Mouse (Mus musculus): Measurements from ENCODE around the gene Olfr849. TPM values are rescaled to one million over a fixed set of nuclear protein-coding genes. Genes with fewer than 3 reads are reported as not detected.

Gene Olfr849
- polyA plus RNA-seq (2015; fragmentation: Nextera tagmentation; extraction: Ambion mirVana), result not detected in 2 replicates

DNA sequence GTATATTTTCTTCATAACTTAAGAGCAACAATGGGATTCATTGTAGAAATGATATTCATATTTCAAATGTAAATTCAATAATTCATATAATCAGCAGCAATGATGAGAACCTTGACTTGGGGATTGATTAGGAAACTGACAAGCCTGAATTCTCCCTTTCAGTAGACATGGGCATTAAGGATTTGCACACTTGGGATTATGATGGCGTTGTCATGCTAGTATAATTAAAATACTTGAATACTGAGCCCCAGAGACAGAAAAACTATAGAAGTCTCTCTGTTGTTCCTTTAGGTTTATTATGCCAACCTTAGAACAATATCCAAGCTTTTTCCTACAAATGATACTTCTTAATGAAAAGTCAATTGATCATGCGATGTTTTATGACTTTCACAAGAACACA lies at the start of gene Olfr849:
Gene Olfr849 (plus strand): TSS at position 301 of the 400 bp plus-strand sequence.
- WGBS, result 76% methylated on average over 2 of the region's 2 CpGs
- Histone ChIP-seq H3K27ac (no peak within 1 kb of the TSS), H3K4me2 (no peak within 1 kb of the TSS), H3K27me3 (no peaks in the 10 kb centered on the region), H3K36me3 (no peaks in the 10 kb centered on the region), H3K9me3 (replicated peaks) (no peaks in the 10 kb centered on the region; the same call in 1 of the 2 replicates), H3K9ac (no peak within 1 kb of the TSS), H3K4me3 (no peak within 1 kb of the TSS), H3K4me1 (replicated peaks) (no peaks in the 10 kb centered on the region)
- ATAC-seq (replicated peaks; ENCODE audit: insufficient number of reproducible peaks, insufficient read depth, low FRiP score, low read depth), result no peak

DNA sequence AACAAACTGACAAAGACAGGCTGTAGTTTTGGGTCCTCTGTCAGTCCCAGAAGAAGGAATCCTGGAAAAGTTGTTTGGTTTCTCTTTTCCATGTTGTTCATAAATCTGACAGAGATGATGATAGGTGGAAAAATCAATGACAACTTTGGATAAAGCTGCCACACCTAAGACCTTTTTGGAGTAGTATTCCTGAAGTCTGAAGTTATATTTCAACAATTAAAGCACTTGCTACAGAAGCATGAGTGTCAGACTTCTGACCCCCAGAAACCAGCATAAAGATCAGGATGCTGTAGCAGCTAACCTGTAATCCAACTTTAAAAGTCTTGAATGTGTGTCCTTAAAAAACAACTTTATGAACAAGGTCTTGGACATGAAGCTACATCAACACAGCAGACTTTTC lies 38.1 kb downstream of the Olfr849 start, which contains the start of gene Olfr850:
Gene Olfr850 (minus strand): TSS at position 101 of the 400 bp plus-strand sequence.
- Histone ChIP-seq H3K36me3 (no peaks in the 10 kb centered on the region), H3K27ac (no peak within 1 kb of the TSS), H3K4me1 (replicated peaks) (no peaks in the 10 kb centered on the region), H3K27me3 (no peaks in the 10 kb centered on the region), H3K4me3 (no peak within 1 kb of the TSS), H3K9ac (no peak within 1 kb of the TSS), H3K9me3 (replicated peaks) (peaks cover 5% of the 10 kb centered on the region; the same call in 1 of the 2 replicates), H3K4me2 (no peak within 1 kb of the TSS)
- ATAC-seq (replicated peaks; ENCODE audit: insufficient number of reproducible peaks, insufficient read depth, low FRiP score, low read depth), result no peak

DNA sequence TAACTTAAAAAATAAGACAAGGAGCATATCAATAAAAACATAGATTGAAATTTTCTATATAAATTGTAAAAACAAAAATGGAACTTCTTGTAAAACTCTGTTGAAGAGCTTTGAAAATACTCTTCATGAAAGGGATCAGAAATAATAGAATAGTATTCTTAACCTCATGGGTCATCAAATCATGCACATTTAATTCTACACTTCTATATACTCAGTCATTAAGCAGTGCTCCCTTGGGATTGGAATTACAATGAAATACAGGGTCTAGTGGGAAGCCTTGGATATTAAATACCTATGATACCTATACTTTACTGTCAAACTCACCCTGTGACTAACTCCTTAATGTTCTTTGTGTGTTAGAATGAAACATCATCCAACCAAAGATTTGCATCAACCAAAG lies 52.9 kb downstream of the Olfr849 start, which contains the start of gene Olfr851:
Gene Olfr851 (plus strand): TSS at position 301 of the 400 bp plus-strand sequence.
- ATAC-seq (replicated peaks; ENCODE audit: insufficient number of reproducible peaks, insufficient read depth, low FRiP score, low read depth), result no peak
- Histone ChIP-seq H3K4me2 (no peak within 1 kb of the TSS), H3K9ac (no peak within 1 kb of the TSS), H3K9me3 (replicated peaks) (peaks cover 5% of the 10 kb centered on the region; the same call in 1 of the 2 replicates), H3K27ac (no peak within 1 kb of the TSS), H3K4me3 (no peak within 1 kb of the TSS), H3K4me1 (replicated peaks) (no peaks in the 10 kb centered on the region), H3K27me3 (no peaks in the 10 kb centered on the region), H3K36me3 (no peaks in the 10 kb centered on the region)

Other genes starting within 250 kb of the Olfr849 start
- gene Olfr843, start 188.3 kb upstream of the Olfr849 start, polyA plus RNA-seq (2015; fragmentation: Nextera tagmentation; extraction: Ambion mirVana), result not detected in 2 replicates
- not detected in 2 replicates for gene Olfr844, start 123.9 kb upstream of the Olfr849 start, polyA plus RNA-seq (2015; fragmentation: Nextera tagmentation; extraction: Ambion mirVana)
- gene Olfr845, start 103.8 kb upstream of the Olfr849 start, polyA plus RNA-seq (2015; fragmentation: Nextera tagmentation; extraction: Ambion mirVana), result not detected in 2 replicates
- not detected in 2 replicates for gene Olfr846, start 76.3 kb upstream of the Olfr849 start, polyA plus RNA-seq (2015; fragmentation: Nextera tagmentation; extraction: Ambion mirVana)
- not detected in 2 replicates for gene Olfr847, start 61.6 kb upstream of the Olfr849 start, polyA plus RNA-seq (2015; fragmentation: Nextera tagmentation; extraction: Ambion mirVana)
- not detected in 2 replicates for gene Olfr850, start 38.0 kb downstream of the Olfr849 start, polyA plus RNA-seq (2015; fragmentation: Nextera tagmentation; extraction: Ambion mirVana)
- not detected in 2 replicates for gene Olfr851, start 53.0 kb downstream of the Olfr849 start, polyA plus RNA-seq (2015; fragmentation: Nextera tagmentation; extraction: Ambion mirVana)
- not detected in 2 replicates for gene Olfr853, start 100.8 kb downstream of the Olfr849 start, polyA plus RNA-seq (2015; fragmentation: Nextera tagmentation; extraction: Ambion mirVana)
- gene Olfr854, start 127.1 kb downstream of the Olfr849 start, polyA plus RNA-seq (2015; fragmentation: Nextera tagmentation; extraction: Ambion mirVana), result not detected in 2 replicates
- gene Olfr855, start 142.4 kb downstream of the Olfr849 start, polyA plus RNA-seq (2015; fragmentation: Nextera tagmentation; extraction: Ambion mirVana), result not detected in 2 replicates
- 16.4 and 19.0 TPM in 2 replicates for gene Zfp317, start 181.8 kb downstream of the Olfr849 start, polyA plus RNA-seq (2015; fragmentation: Nextera tagmentation; extraction: Ambion mirVana)

All from heart, embryonic 15.5 days (tissue).